Mouse (Mus musculus): ENCODE results near the gene Slc30a3.

Slc30a3 gene

DNA sequence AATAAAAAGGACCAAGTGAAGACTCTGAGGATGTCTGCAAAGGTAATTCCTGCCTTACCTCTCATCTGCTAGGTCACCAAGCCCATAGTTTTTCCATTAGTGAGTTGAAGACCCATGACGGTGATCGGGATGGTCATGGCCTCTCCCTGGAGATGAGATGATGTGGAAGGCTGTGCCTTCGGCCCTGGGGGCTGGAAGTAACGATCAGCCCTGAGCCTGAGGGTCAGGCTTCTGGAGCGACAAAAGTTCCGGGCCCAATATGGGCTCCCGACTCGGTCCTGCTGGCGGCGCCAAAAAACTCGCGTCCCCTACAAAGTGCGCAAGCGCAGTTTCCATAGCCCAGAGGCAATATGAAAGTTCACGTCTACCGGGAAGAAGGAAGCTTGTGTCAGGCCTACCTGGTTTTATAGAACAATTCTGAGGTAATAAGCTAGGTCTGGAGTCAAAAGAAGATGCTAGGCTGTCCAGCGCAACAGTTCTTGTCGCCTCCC, at the start of gene Slc30a3:
Slc30a3 (minus strand) TSS at position 238 of the 491 bp plus-strand sequence.
- no peak for DNase-seq (ENCODE audit: low read depth, low spot score)

DNA sequence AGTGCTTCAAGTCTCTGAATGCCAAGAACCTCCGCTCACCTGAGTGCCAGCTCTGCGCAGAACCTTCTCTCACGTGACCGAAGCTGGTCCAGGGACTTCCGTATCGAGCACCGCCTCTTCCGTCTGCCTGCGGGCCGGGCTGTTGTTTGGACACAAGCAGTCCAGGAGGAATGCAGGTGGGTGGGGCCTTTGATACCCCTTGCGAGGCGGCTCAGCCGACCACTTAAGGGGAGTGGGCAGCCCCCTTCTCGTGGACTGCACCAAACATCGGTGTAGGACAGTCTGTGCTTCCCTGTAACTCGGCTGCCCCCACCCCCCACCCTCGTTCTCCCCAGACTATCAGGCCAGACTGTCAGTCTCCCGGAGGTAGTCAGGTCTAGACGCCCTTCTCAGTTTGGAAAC, 46.1 kb upstream of the Slc30a3 start, which contains the start of gene Mpv17:
Mpv17 (minus strand) TSS at position 100 of the 402 bp plus-strand sequence.
- peak; percentile 89 for DNase-seq (ENCODE audit: low read depth, low spot score)

DNA sequence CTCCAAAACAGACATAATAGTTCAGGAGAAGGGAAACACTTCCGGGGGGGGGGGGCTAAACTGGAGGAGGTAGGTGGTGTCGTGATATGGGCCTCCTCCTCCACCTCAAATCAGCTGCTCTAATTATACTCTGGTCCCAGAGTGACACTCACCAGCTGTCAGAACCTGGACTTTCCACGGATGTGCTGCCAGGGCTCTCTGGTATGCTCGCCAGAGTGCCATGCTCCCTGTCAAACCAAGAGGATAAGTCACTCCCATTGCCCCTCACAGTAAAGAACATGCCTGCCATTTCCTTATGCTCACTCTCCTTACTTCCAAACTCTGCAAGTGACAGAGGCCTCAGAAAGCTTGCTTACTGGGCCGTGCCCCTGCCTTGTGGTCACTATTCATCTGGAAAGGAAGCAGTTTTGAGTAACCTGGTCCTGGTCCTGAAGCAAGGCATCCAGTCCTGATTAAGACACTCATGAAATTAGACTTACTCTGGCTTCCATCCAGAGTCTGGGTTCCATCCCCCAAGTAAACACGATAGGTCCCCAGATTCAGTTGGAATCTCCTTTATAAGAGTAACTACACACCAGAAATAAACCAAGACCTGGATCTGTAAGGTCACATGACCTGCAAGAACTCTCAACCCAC, 45.6 kb upstream of the Slc30a3 start:
- peak; percentile 58 for DNase-seq (ENCODE audit: low read depth, low spot score)

DNA sequence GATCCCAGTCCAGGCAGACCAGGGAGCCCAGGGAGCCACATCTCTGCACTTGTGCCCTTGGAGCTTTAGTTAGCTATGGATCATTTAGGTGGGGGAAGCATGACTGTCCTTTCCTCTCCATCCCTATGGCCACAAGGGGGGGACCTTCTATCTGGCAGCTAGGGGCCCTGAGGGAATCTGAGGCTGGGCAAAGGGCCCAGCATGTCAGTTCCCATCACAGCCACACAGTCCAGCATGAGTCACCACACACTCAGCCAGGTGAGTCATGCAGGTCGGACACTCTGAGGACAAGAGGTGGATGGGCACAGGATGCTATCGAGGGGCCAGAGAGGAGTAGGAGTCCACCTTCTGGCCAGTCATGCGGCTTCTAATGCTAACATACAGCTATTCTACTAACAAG, 43.7 kb upstream of the Slc30a3 start:
- DNase-seq (ENCODE audit: low read depth, low spot score), result no peak

DNA sequence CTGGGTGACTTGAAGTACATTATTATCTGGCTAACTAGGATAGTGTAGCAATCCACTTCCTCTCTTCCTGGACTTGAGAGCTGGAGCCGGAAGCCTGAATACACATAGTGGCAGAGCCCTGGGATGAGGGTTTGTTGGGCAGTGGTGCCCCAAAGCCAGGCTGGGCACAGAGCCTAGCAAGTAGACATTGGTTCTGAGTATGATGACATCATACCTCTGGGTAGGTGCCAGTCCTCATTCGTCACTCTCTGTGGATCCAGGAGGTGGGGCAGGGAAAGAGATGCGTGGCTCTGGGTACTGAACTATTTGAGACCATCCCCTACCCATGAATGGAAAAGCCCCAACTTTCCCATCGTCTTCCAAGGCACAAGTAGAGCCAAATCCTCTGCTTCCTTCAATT, 41.7 kb upstream of the Slc30a3 start:
- no peak for DNase-seq (ENCODE audit: low read depth, low spot score)

DNA sequence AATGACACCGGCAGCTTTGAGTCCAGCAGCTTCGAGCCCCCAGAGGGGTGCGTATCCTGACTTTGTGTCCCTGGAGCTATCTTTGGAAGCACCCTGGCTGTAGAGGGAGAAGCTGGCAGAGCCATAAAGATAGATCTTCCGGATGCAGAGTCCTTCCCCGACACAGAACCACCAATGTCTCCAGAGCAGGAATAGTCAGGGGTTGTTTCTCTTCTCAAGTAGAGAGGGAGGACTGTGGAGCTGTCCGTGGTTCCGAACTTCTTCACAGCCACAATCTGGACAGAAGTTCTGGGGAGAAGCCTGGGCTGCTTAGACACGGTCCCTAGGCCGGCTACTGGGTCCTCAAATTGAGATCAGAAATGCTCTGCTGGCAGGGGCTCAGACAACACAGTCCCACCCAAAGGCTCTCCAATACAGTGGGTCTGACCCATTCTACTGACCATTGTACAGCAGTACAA, 31.0 kb upstream of the Slc30a3 start:
- DNase-seq (ENCODE audit: low read depth, low spot score), result no peak

DNA sequence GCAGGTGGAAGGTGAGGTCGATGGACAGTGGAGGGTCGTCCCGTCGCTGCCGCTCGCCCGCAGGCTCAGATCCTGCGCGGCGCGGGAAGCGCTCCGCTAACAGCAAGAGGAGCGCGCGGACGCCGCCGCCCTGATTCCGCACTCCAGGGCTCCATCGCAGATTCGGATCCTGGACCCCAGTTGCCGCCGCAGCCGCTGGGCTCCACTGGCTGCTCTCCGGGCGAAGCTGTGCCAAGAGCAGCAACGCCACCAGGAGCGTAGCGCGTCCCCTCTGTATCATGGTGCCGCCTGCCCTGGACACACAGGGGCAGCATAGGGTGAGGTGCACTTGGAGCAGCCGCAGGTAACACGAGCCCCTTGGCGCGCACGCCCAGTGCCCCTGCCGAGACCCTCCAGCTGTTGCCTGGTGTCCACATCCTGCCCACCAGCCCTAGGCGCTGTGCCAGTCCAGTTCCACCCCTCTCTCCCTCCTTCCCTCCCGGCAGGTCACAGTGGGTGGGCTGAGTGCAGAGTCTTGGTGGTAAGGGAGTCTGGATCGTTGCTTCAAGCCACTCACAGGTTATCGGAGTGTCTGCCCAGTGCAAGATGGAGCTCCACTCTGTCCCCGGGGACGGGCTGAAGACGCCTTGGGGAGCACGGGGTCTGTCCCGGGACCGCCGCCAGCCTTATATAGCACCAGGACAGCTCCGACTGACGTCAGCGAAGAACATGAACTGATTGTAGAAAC, 30.4 kb upstream of the Slc30a3 start, which contains the start of gene Ucn:
Ucn (minus strand) TSS at position 589 of the 727 bp plus-strand sequence.
- no peak for DNase-seq (ENCODE audit: low read depth, low spot score)

DNA sequence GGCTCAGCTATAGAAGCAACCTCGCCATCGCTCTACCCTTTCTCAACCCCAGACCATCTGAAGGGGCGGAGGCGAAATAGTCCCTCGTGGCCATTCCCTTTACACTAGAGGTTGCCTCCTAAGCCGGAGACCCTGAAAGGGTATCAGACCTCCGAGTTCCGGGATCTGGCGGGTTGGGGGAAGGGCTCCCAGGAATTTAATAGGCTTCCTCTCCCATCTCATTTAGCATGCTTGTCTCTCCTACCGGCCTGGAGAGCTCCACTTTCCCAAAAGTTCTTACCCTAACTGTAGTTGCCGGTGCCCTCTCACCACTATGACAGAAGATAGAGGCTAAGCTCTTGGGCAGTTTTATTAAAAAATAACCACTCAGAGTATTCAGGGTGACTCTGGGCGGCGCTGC, 29.6 kb upstream of the Slc30a3 start:
- no peak for DNase-seq (ENCODE audit: low read depth, low spot score)

DNA sequence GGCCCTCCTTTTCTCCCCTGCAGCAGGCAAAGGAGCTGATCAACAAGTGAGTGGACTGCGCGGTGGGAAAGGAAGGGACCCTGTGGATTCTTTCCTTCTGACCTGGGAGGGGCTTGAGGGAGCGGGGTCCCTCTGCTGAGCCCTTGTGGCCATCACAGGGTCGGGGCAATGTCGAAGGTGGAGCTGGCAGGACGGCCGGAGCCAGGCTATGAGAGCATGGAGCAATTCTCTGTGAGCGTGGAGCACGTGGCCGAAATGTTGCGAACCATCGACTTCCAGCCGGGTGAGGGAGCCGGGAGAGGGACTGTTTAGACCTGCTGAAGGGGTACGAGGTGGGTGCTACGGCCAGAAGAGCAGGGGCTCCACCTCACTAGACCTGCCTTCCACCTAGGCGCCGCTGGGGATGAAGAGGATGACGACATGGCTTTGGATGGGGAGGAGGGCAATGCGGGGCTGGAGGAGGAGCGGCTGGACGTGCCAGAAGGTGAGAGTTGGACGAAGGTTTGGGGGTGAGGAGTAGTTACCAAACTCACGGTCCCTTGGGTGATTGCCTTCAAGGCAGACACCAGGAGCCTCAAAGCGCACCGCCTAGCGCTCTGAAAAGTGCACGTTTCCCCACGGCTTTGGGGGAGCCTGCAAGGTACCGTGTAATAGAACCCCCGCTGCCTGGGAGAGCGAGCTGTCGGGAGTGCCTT, 28.8 kb upstream of the Slc30a3 start:
- DNase-seq (ENCODE audit: low read depth, low spot score), result no peak

DNA sequence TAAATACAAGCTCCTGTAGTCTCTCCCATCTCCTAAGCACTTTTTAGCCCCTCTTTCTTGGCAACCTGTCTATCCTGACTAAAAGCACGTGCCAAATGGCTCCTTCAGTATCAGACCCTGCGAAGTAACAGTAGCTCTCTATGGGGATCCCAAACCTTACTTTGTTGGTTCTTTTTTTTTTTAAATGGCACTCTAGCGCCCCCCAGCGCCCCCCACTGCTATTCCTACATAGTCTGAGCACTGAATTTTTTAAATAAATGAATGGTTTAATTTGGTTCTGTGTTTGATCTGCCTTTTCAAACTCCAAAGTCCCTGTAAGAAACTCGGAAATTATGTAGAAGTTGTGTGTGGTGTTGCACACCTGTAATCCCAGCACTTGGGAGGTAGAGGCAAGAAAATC, 18.0 kb upstream of the Slc30a3 start:
- no peak for DNase-seq (ENCODE audit: low read depth, low spot score)

DNA sequence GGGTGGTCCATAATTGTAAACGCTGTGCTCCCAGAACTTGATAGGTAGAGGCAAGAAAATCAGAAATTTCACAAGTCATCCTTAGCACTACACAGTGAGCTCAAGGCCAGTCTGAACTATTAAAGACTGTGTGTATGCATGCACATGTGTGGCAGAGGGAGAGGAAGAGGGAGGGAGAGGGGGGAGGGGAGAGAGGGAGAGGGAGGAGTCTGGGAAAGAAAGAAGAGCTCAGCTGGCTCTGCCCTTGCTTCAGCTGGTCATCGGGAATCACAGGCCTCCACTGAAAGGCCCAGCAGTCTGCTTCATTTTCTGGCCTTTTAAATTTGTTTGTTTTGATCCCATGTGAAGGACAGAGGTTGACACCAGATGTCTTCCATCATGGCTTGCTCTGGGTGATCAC, 15.4 kb upstream of the Slc30a3 start:
- DNase-seq (ENCODE audit: low read depth, low spot score), result no peak

DNA sequence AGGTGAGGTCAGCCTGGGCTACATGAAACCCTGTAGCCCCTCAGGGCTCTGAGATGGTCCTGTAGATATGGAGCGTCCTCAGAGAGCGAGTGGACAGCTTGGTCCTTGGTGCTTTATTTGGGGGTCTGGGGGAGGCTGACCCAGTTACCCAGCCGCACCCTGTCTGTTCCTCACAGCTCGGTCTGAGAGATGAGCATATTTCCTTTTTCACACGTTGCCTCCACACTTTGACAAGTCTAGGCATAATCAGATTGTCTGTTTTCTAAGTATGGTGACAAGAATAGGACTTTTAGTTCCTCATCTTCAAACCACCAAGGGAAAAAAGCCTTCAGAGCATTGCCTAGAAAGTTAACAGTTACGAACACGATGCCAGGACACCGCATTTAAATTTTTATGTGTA, 13.1 kb upstream of the Slc30a3 start:
- no peak for DNase-seq (ENCODE audit: low read depth, low spot score)

DNA sequence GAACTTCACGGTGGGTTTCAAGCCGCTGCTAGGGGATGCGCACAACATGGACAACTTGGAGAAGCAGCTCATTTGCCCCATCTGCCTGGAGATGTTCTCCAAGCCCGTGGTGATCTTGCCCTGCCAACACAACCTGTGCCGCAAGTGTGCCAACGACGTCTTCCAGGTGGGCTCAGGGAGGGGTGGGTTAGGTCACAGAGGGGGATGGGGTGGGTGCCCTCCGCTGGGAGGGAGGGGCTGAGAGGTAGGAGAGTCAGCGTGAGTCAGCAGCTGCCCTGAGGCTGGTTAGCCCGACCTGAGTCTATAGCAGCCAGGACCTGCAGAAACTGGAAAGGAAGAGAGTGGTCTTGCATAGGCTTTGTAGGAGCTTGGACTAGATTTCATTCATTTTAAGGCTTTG, 8.9 kb upstream of the Slc30a3 start:
- DNase-seq (ENCODE audit: low read depth, low spot score), result peak; percentile 70

DNA sequence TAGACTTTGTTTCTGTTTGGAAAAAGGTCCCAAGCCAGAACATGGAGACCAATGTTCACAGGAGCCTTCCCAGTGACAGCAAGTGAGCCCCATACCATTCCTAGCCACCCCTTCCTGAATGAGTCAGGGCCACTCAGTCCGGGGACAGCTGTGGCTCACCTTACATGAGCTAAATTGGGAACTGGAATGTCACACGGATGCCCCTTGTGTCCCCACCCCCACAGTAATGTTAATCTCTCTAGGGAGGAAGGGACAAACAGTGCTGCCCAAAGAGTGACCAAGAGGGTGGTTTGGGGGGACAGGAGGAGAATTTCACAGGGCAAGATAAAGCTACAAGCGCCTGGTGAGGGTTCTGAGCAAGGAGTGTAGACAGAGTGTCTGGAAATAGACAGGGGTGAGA, 8.3 kb upstream of the Slc30a3 start, which contains the start of gene Trim54:
Trim54 (plus strand) TSS at position 359 of the 400 bp plus-strand sequence.
- peak; percentile 92 for DNase-seq (ENCODE audit: low read depth, low spot score)

DNA sequence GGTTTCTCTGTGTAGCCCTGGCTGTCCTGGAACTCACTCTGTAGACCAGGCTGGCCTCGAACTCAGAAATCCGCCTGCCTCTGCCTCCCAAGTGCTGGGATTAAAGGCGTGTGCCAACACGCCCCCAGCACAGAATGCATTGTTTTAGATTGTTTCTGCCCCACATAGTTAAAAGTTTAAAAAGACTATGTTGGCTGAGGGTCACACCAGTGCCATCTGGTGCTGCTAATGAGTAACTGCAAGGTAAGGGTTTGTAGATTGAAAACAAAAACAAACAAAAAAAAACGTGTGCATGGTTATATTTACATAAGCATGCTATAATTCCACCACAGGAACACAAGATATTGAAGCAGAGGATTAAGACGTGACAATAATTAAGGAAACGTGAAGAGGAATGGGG, 2.7 kb upstream of the Slc30a3 start:
- DNase-seq (ENCODE audit: low read depth, low spot score), result no peak

DNA sequence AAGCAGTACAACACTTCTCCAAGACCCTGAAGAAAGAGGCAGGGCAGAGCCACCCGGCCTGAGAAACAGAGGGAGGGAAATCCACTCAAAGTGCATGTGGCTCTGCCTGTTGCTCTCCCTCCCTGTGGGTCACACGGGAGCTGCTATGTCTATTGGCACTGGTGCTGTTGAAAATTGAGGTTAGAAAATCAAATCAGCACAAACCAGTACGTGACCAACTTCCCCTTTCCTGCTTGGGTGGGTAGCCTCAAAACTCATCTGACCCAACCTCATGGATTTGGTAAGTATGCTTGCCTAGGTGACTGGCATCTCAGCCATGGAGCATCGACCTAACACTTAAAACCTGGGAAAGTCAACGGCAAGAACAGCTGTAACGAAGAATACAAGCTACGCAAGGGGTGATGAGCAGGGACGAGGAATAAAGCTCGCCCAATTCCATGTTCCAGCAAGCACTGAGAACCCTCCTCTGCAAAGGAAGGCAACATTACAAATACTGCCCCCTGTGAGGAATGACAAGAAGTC, 2.2 kb downstream of the Slc30a3 start, which contains the start of gene Dnajc5g:
Dnajc5g (plus strand) TSS at position 472 of the 522 bp plus-strand sequence.
- no peak for DNase-seq (ENCODE audit: low read depth, low spot score)

DNA sequence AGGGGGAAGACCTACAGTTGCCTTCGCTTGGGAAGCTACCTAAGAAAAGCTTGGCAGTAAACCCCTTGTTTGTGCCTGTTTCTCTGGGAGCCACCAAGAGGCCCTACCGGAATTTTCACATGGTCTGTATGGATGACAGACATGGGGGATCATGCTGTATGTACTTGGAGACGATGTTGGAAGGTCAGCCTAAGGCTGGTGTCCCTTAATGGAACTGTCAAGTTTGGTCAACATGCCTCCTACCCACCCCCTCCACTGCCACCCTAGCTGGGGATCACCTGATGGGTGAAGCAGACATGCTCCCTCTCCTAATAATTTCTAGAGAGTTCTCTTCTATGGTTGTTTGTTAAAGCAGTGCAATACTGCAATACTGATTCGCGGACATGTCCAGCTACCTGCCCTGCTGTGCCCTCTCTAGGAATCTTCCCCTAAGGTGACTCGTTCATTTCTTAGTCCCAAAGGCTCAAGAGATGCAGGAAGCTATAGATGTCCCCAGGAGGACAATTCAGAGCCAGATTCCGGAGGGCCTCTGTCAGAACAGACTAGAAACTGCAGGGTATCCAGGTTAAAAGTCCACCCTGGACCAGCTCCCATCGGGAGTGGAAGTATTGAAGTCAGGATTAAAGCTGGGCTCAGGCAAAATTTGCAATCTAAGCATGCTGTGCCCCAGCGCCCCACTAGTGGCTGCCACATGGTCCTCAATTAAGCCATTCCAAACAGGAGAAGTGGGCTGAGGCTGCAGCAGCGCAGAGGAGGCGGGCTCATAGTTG, 12.1 kb downstream of the Slc30a3 start:
- no peak for DNase-seq (ENCODE audit: low read depth, low spot score)

DNA sequence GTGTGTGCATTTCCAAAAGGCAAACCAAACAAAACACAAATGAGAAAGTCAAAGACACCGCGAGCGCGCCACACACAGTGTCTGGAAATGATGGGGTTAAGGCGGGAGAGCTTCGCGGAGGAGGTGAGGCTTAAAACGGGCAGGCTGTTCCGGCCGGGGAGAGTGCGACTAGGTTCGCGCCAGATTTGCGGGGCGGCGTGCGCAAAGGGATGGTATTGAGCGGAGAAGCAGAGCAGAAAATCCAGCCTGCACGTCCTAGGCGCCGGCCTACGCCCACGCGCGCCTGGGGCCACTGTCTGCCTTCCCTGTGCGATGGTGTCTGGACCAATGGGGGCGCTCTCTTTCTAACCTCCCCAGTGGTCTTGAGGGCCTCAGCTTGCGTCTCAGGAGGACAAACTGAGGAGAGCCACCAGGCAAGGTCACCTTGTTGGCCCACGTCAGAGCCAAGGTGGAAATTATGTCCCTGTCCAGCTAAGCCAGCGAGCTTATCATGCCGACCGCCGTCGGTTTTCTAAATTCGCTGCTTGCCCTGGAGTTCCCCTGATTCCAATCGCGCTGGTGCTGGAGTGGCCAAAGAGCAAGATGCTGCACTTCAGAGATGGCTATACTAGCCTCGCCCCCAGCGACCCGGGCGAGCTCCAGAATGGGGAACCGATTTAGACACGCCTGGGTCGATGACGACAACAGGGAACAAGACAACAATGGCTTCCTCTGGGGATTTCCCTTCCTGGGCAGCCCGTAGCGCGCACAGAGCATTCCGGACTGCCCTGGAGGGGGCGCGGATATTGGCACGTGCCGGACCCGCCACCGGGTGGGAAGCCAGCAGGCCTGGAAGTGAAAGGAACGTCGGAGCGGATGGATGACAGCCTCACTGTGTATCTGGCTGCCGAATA, 13.0 kb downstream of the Slc30a3 start:
- DNase-seq (ENCODE audit: low read depth, low spot score), result no peak

DNA sequence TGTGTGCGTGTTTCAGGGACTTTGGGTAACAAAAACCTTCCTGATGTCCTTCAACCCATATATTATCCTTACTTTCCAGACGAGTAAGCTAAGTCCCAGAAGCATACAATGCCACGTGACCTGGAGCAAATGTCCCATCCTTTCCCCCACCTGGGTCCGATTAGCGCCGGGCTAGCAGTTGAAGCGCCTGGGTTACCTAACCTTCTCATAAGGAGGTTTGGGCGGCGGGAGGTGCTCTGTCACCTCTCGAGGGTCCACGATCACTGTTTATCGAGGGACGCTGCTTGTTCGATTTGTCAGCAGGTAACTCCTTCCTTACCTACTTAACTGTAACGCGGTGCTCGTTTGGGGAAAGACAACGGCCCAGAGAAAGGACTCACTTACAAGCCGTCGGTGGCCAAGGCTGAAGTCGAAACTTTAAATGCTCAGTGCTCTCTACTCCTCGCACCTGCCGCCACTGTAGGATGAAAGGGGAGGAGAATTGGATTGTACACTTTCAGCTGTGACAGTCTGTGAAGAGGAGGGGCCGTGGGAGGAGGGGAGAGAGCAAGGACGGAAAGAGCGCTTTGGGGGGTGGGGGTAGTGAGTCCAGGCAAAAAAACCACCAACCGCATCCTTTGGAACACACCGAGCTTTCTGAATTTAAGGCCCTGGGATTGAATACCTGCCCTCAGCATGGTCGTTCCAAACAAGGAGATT, 13.8 kb downstream of the Slc30a3 start:
- DNase-seq (ENCODE audit: low read depth, low spot score), result no peak
